Mouse (Mus musculus) T-cell, adult 2 months (primary cell): ENCODE data around the gene Tyr.
"Not testable (repeated sequence)": the region's sequence is repeated elsewhere in the genome, so short reads cannot be mapped to it uniquely, and the experiment has no call there.

Experiments
- DNase-seq: peaks from one replicate; pipeline ENCODE4 v3.0.0; 2022; ENCODE audit warnings: low spot score

Gene Tyr

DNA sequence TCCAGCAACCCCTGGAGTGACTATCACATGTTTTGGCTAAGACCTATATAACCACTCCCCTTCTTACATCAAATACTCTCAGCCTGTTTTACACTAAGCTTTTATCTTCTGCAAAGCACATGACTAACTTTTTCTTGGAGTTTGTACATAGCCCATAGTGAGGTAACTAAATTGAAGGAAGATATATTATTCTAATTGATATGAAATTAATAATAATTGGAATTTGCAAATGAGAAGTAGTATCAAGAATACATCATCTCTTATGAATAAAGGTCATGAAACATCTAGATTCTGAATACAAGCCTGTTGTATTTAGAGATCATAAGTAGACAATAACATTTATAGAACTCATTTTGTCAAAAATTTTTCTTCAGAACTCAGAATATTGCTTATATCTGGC lies at the start of gene Tyr:
Gene Tyr (minus strand): TSS at position 101 of the 400 bp plus-strand sequence.
- no peak for DNase-seq

DNA sequence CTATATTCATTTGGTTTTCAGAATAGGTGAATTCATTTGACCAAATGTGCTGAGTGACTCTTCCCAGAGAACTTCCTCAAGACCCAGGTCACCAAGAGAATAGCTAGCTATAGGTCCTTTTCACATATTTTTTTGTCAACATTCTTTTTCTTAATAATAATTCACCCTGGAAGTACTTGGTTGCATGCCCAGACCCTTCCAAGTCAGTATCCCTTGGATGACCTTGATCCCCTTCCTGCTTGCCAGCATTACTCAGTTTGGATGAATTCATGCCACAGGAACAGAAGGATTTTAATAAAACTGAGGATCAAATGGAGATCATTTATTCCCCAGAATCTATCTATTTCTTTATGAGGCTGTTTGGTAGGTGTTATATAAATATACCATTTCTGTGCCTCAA lies 45.7 kb upstream of the Tyr start:
- DNase-seq: no peak

- DNase-seq: no peak
These were observed 891 bp upstream of the Tyr start for GRCm38 (mm10) chr7:87494124-87494682.

DNA sequence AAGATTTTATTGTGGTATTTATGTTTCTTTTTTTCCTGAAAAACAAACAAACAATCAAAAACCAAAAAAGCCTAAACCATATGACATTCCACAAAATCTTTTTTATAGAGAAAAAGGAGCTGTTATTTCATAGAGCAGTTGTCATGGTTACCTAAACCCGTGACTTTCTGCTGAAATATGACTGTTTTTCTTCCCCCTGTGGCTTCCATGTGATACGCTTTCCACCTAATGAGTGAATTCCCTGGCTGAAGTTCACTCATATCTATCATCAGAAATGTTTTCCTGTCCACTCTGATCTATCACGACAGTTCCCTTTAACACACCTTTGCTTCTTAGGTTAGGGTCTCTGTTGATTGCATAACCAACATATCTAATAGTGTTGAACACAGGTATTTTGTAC lies 5.3 kb downstream of the Tyr start:
- no peak for DNase-seq

GRCm38 (mm10) chr7:87413271-87413670 lies 80.0 kb downstream of the Tyr start:
- DNase-seq: no peak

- DNase-seq: not testable (repeated sequence)
These were observed 81.9 kb downstream of the Tyr start for GRCm38 (mm10) chr7:87411373-87411772.

DNA sequence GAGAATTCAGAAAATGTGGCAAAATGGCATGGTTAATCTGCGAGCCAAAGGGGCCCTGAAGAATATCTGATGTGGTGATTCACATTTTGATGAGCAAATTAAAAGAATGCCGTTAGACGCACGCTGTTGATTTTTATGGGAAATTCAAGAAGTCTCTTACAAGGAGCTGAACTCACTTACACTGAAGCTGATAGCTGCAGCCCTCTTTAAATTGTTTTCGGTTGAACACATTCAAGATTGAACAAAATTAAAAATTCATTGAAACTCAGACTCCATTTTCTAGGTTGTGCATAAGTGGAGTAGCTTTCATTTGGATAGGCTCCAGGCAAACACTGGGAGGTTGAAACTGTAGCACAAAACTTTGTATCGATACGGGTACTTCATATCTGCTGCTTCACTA lies 96.3 kb downstream of the Tyr start:
- DNase-seq: no peak

DNA sequence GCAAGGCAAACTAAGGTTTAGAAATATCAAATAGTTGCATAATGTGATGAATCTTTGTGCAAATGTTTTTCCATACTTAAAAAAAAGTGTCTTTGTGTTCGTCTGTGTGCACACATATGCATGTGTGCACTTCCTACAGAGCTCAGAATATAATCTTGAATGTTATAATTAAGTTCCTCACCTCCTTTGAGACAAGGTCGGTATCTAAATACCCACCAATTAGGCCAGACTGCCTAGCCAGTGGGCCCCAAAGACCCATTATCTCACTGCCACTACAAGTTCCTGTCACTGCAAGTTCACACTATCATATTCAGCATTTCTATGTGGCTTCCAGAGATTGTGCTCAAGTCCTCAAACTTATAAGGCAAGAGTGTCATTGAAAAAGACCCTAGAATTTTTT lies 118.4 kb downstream of the Tyr start:
- no peak for DNase-seq
